Mouse (Mus musculus) forelimb bud, embryonic 11.5 days (tissue): ENCODE results near the gene Pilrb2.

Experiments used
- DNase-seq: peaks from one replicate; pipeline ENCODE4 v3.0.0-alpha.2; 2012; ENCODE audit warnings: low read depth, low spot score

The Pilrb2 gene

GRCm38 (mm10) chr5:137833500-137833899 lies 38.1 kb downstream of the Pilrb2 start:
- no peak for DNase-seq

- DNase-seq = no peak
Observed at GRCm38 (mm10) chr5:137831506-137831905, 40.1 kb downstream of the Pilrb2 start.

GRCm38 (mm10) chr5:137831106-137831505 lies 40.5 kb downstream of the Pilrb2 start:
- DNase-seq = no peak

GRCm38 (mm10) chr5:137830238-137830637 lies 41.4 kb downstream of the Pilrb2 start:
- DNase-seq = no peak

GRCm38 (mm10) chr5:137828694-137829093 lies 42.9 kb downstream of the Pilrb2 start:
- DNase-seq = no peak

- no peak for DNase-seq
Observed at GRCm38 (mm10) chr5:137826421-137826820, 45.2 kb downstream of the Pilrb2 start.

GRCm38 (mm10) chr5:137825971-137826370 lies 45.6 kb downstream of the Pilrb2 start:
- DNase-seq = no peak

- DNase-seq = no peak
Observed at GRCm38 (mm10) chr5:137825030-137825429, 46.6 kb downstream of the Pilrb2 start.

- no peak for DNase-seq
Observed at GRCm38 (mm10) chr5:137823455-137824045, 48.1 kb downstream of the Pilrb2 start.

- DNase-seq = no peak
Observed at GRCm38 (mm10) chr5:137822602-137823001, 49.0 kb downstream of the Pilrb2 start.

- no peak for DNase-seq
Observed at GRCm38 (mm10) chr5:137822126-137822525, 49.5 kb downstream of the Pilrb2 start.

- no peak for DNase-seq
Observed at GRCm38 (mm10) chr5:137817466-137818222, 54.0 kb downstream of the Pilrb2 start.
